Mouse (Mus musculus) kidney, adult 8-10 months (tissue): ENCODE data around the gene Serpinb1b.
"Not testable (repeated sequence)": the region's sequence is repeated elsewhere in the genome, so short reads cannot be mapped to it uniquely, and the experiment has no call there.

ENCODE experiments used
- DNase-seq, 2 experiments: peaks; one replicate each; pipeline ENCODE4 v3.0.0; 2022

The Serpinb1b gene

GRCm38 (mm10) chr13:33078056-33078705 is at the start of gene Serpinb1b:
Serpinb1b (plus strand) TSS chr13:33078575.
- no peak for DNase-seq

GRCm38 (mm10) chr13:33029478-33029877 is 48.9 kb upstream of the Serpinb1b start:
- not testable (repeated sequence) for DNase-seq

GRCm38 (mm10) chr13:33030281-33030680 is 48.1 kb upstream of the Serpinb1b start:
- DNase-seq = no peak

- DNase-seq = no peak
Measured at GRCm38 (mm10) chr13:33035506-33035905, 42.9 kb upstream of the Serpinb1b start.

GRCm38 (mm10) chr13:33043542-33043941 is 34.8 kb upstream of the Serpinb1b start:
- no peak for DNase-seq

GRCm38 (mm10) chr13:33047234-33047633 is 31.1 kb upstream of the Serpinb1b start:
- DNase-seq = no peak

- no peak for DNase-seq
Measured at GRCm38 (mm10) chr13:33048187-33048586, 30.2 kb upstream of the Serpinb1b start.

GRCm38 (mm10) chr13:33051697-33052096 is 26.7 kb upstream of the Serpinb1b start:
- DNase-seq = no peak

- DNase-seq = no peak
Measured at GRCm38 (mm10) chr13:33063048-33063447, 15.3 kb upstream of the Serpinb1b start.

- no peak for DNase-seq
Measured at GRCm38 (mm10) chr13:33067387-33067977, 10.9 kb upstream of the Serpinb1b start.

GRCm38 (mm10) chr13:33068164-33068563 is 10.2 kb upstream of the Serpinb1b start:
- no peak for DNase-seq

- no peak for DNase-seq
Measured at GRCm38 (mm10) chr13:33071776-33072175, 6.6 kb upstream of the Serpinb1b start.

- DNase-seq = peak; percentile 37 to 40
Measured at GRCm38 (mm10) chr13:33074029-33074428, 4.3 kb upstream of the Serpinb1b start.

GRCm38 (mm10) chr13:33076247-33076646 is 2.1 kb upstream of the Serpinb1b start:
- DNase-seq = no peak

- no peak for DNase-seq
Measured at GRCm38 (mm10) chr13:33077026-33077685, 1.2 kb upstream of the Serpinb1b start.

- DNase-seq = no peak
Measured at GRCm38 (mm10) chr13:33079391-33079790, 1.0 kb downstream of the Serpinb1b start.

GRCm38 (mm10) chr13:33080356-33080755 is 2.0 kb downstream of the Serpinb1b start:
- DNase-seq = peak in 1 of 2 experiments; percentile 30

GRCm38 (mm10) chr13:33083834-33084233 is 5.5 kb downstream of the Serpinb1b start:
- DNase-seq = no peak

- no peak for DNase-seq
Measured at GRCm38 (mm10) chr13:33084975-33085694, 6.8 kb downstream of the Serpinb1b start.

- no peak for DNase-seq
Measured at GRCm38 (mm10) chr13:33085695-33086432, 7.5 kb downstream of the Serpinb1b start.

GRCm38 (mm10) chr13:33089566-33089965 is 11.2 kb downstream of the Serpinb1b start:
- DNase-seq = no peak

GRCm38 (mm10) chr13:33090546-33090945 is 12.2 kb downstream of the Serpinb1b start:
- no peak for DNase-seq

- no peak for DNase-seq
Measured at GRCm38 (mm10) chr13:33091306-33091705, 12.9 kb downstream of the Serpinb1b start.
